Mouse (Mus musculus): ENCODE results near the gene Nyap2. TPM values are rescaled to one million over a fixed set of nuclear protein-coding genes. Genes with fewer than 3 reads are reported as not detected.

The Nyap2 gene
- polyA plus RNA-seq, 1 experiment from 2014 or later = 0.04 TPM

- Histone ChIP-seq H3K36me3 (ENCODE audit: control insufficient read depth, insufficient read depth, low read length) (no peaks in the 10 kb centered on the region), H3K27me3 (ENCODE audit: control insufficient read depth, insufficient read depth, low read length) (no peaks in the 10 kb centered on the region), H3K4me1 (ENCODE audit: control insufficient read depth, insufficient read depth, low read length) (no peaks in the 10 kb centered on the region), H3K9me3 (replicated peaks; ENCODE audit: control insufficient read depth, low read length) (no peaks in the 10 kb centered on the region), H3K9ac (ENCODE audit: low read depth, low read length) (no peak overlapping the region), H3K4me3 (ENCODE audit: low read depth, low read length) (no peak overlapping the region), H3K4me2 (no peak overlapping the region), H3K27ac (ENCODE audit: low read depth, low read length) (no peak overlapping the region)
- 2% methylated on average over 2 of the region's 2 CpGs for WGBS (ENCODE audit: insufficient replicate concordance)
- ATAC-seq (replicated peaks; ENCODE audit: insufficient number of reproducible peaks, low FRiP score, low TSS enrichment) = no peak
Observed at GRCm38 (mm10) chr1:81301661-81302060, 224.9 kb downstream of the Nyap2 start.

GRCm38 (mm10) chr1:81303389-81303788, 226.6 kb downstream of the Nyap2 start:
- H3K36me3 ChIP-seq (ENCODE audit: control insufficient read depth, insufficient read depth, low read length) = no peaks in the 10 kb centered on the region
- 56% methylated on average over 3 of the region's 3 CpGs for WGBS (ENCODE audit: insufficient replicate concordance)
- no peaks in the 10 kb centered on the region for H3K9me3 ChIP-seq (replicated peaks; ENCODE audit: control insufficient read depth, low read length)
- no peak for ATAC-seq (replicated peaks; ENCODE audit: insufficient number of reproducible peaks, low FRiP score, low TSS enrichment)
- H3K4me3 ChIP-seq (ENCODE audit: low read depth, low read length) = no peak overlapping the region
- H3K4me1 ChIP-seq (ENCODE audit: control insufficient read depth, insufficient read depth, low read length) = no peaks in the 10 kb centered on the region
- no peak overlapping the region for H3K27ac ChIP-seq (ENCODE audit: low read depth, low read length)
- no peak overlapping the region for H3K9ac ChIP-seq (ENCODE audit: low read depth, low read length)
- H3K27me3 ChIP-seq (ENCODE audit: control insufficient read depth, insufficient read depth, low read length) = no peaks in the 10 kb centered on the region
- H3K4me2 ChIP-seq = no peak overlapping the region

- Histone ChIP-seq H3K4me1 (ENCODE audit: control insufficient read depth, insufficient read depth, low read length) (no peaks in the 10 kb centered on the region), H3K27me3 (ENCODE audit: control insufficient read depth, insufficient read depth, low read length) (no peaks in the 10 kb centered on the region), H3K36me3 (ENCODE audit: control insufficient read depth, insufficient read depth, low read length) (no peaks in the 10 kb centered on the region), H3K9ac (ENCODE audit: low read depth, low read length) (no peak overlapping the region), H3K27ac (ENCODE audit: low read depth, low read length) (no peak overlapping the region), H3K4me3 (ENCODE audit: low read depth, low read length) (no peak overlapping the region), H3K4me2 (no peak overlapping the region), H3K9me3 (replicated peaks; ENCODE audit: control insufficient read depth, low read length) (no peaks in the 10 kb centered on the region)
- no peak for ATAC-seq (replicated peaks; ENCODE audit: insufficient number of reproducible peaks, low FRiP score, low TSS enrichment)
Observed at GRCm38 (mm10) chr1:81307407-81307806, 230.7 kb downstream of the Nyap2 start.

- 68% methylated on average over 2 of the region's 2 CpGs for WGBS (ENCODE audit: insufficient replicate concordance)
- no peak for ATAC-seq (replicated peaks; ENCODE audit: insufficient number of reproducible peaks, low FRiP score, low TSS enrichment)
- Histone ChIP-seq H3K4me3 (ENCODE audit: low read depth, low read length) (no peak overlapping the region), H3K4me2 (no peak overlapping the region), H3K27ac (ENCODE audit: low read depth, low read length) (no peak overlapping the region), H3K27me3 (ENCODE audit: control insufficient read depth, insufficient read depth, low read length) (no peaks in the 10 kb centered on the region), H3K4me1 (ENCODE audit: control insufficient read depth, insufficient read depth, low read length) (no peaks in the 10 kb centered on the region), H3K9ac (ENCODE audit: low read depth, low read length) (no peak overlapping the region), H3K36me3 (ENCODE audit: control insufficient read depth, insufficient read depth, low read length) (no peaks in the 10 kb centered on the region), H3K9me3 (replicated peaks; ENCODE audit: control insufficient read depth, low read length) (no peaks in the 10 kb centered on the region)
Observed at GRCm38 (mm10) chr1:81307934-81308333, 231.2 kb downstream of the Nyap2 start.

- ATAC-seq (replicated peaks; ENCODE audit: insufficient number of reproducible peaks, low FRiP score, low TSS enrichment) = no peak
- 0% methylated on average over 1 of the region's 1 CpGs for WGBS (ENCODE audit: insufficient replicate concordance)
Observed at GRCm38 (mm10) chr1:81310087-81310626, 233.4 kb downstream of the Nyap2 start.

GRCm38 (mm10) chr1:81316403-81316994, 239.7 kb downstream of the Nyap2 start:
- Histone ChIP-seq H3K27ac (ENCODE audit: low read depth, low read length) (no peak overlapping the region), H3K4me1 (ENCODE audit: control insufficient read depth, insufficient read depth, low read length) (no peaks in the 10 kb centered on the region), H3K27me3 (ENCODE audit: control insufficient read depth, insufficient read depth, low read length) (no peaks in the 10 kb centered on the region), H3K36me3 (ENCODE audit: control insufficient read depth, insufficient read depth, low read length) (no peaks in the 10 kb centered on the region), H3K4me3 (ENCODE audit: low read depth, low read length) (no peak overlapping the region), H3K9me3 (replicated peaks; ENCODE audit: control insufficient read depth, low read length) (no peaks in the 10 kb centered on the region), H3K9ac (ENCODE audit: low read depth, low read length) (no peak overlapping the region), H3K4me2 (no peak overlapping the region)
- WGBS (ENCODE audit: insufficient replicate concordance) = 55% methylated on average over 9 of the region's 9 CpGs
- no peak for ATAC-seq (replicated peaks; ENCODE audit: insufficient number of reproducible peaks, low FRiP score, low TSS enrichment)

More at GRCm38 (mm10) chr1:81310087-81310626, 233.4 kb downstream of the Nyap2 start:
- H3K27me3 ChIP-seq (ENCODE audit: control insufficient read depth, insufficient read depth, low read length) = no peaks in the 10 kb centered on the region
- H3K4me3 ChIP-seq (ENCODE audit: low read depth, low read length) = no peak overlapping the region
- no peak overlapping the region for H3K9ac ChIP-seq (ENCODE audit: low read depth, low read length)
- H3K36me3 ChIP-seq (ENCODE audit: control insufficient read depth, insufficient read depth, low read length) = no peaks in the 10 kb centered on the region
- H3K4me2 ChIP-seq = no peak overlapping the region
- no peak overlapping the region for H3K27ac ChIP-seq (ENCODE audit: low read depth, low read length)
- H3K9me3 ChIP-seq (replicated peaks; ENCODE audit: control insufficient read depth, low read length) = no peaks in the 10 kb centered on the region
- H3K4me1 ChIP-seq (ENCODE audit: control insufficient read depth, insufficient read depth, low read length) = no peaks in the 10 kb centered on the region

- no peaks in the 10 kb centered on the region for H3K27me3 ChIP-seq (ENCODE audit: control insufficient read depth, insufficient read depth, low read length)
- no peak overlapping the region for H3K4me3 ChIP-seq (ENCODE audit: low read depth, low read length)
- no peak overlapping the region for H3K27ac ChIP-seq (ENCODE audit: low read depth, low read length)
- no peak for ATAC-seq (replicated peaks; ENCODE audit: insufficient number of reproducible peaks, low FRiP score, low TSS enrichment)
- WGBS (ENCODE audit: insufficient replicate concordance) = 50% methylated on average over 5 of the region's 5 CpGs
- H3K9ac ChIP-seq (ENCODE audit: low read depth, low read length) = no peak overlapping the region
- no peaks in the 10 kb centered on the region for H3K36me3 ChIP-seq (ENCODE audit: control insufficient read depth, insufficient read depth, low read length)
- no peaks in the 10 kb centered on the region for H3K4me1 ChIP-seq (ENCODE audit: control insufficient read depth, insufficient read depth, low read length)
- H3K9me3 ChIP-seq (replicated peaks; ENCODE audit: control insufficient read depth, low read length) = no peaks in the 10 kb centered on the region
- H3K4me2 ChIP-seq = no peak overlapping the region
Observed at GRCm38 (mm10) chr1:81316995-81317413, 240.3 kb downstream of the Nyap2 start.

GRCm38 (mm10) chr1:81387722-81388121, 311.0 kb downstream of the Nyap2 start:
- ATAC-seq (replicated peaks; ENCODE audit: insufficient number of reproducible peaks, low FRiP score, low TSS enrichment) = no peak
- WGBS (ENCODE audit: insufficient replicate concordance) = 27% methylated on average over 1 of the region's 1 CpGs

More at GRCm38 (mm10) chr1:81387722-81388121, 311.0 kb downstream of the Nyap2 start:
- Histone ChIP-seq H3K36me3 (ENCODE audit: control insufficient read depth, insufficient read depth, low read length) (no peaks in the 10 kb centered on the region), H3K9me3 (replicated peaks; ENCODE audit: control insufficient read depth, low read length) (no peaks in the 10 kb centered on the region), H3K4me3 (ENCODE audit: low read depth, low read length) (no peak overlapping the region), H3K27ac (ENCODE audit: low read depth, low read length) (no peak overlapping the region), H3K27me3 (ENCODE audit: control insufficient read depth, insufficient read depth, low read length) (no peaks in the 10 kb centered on the region), H3K9ac (ENCODE audit: low read depth, low read length) (no peak overlapping the region), H3K4me2 (no peak overlapping the region), H3K4me1 (ENCODE audit: control insufficient read depth, insufficient read depth, low read length) (no peaks in the 10 kb centered on the region)
